Mouse (Mus musculus): ENCODE results near the gene Cyp4f39.

- TF ChIP-seq CTCF (IDR thresholded peaks at IDR 0.05; ENCODE audit: low read depth, low read length) (no peak), POLR2A (IDR thresholded peaks at IDR 0.05; ENCODE audit: insufficient read depth, low read length) (no peak), EP300 (IDR thresholded peaks at IDR 0.05; ENCODE audit: insufficient read depth, low read depth, low read length) (no peak)
Measured at GRCm38 (mm10) chr17:32452482-32452881, at the start of gene Cyp4f39.
